Mouse (Mus musculus) hindbrain, embryonic 14.5 days (tissue): ENCODE data around the gene Snd1. TPM values are rescaled to one million over a fixed set of nuclear protein-coding genes. Genes with fewer than 3 reads are reported as not detected.
"Not testable (repeated sequence)": the region's sequence is repeated elsewhere in the genome, so short reads cannot be mapped to it uniquely, and the experiment has no call there.

Experiments used
- ATAC-seq: fragments of 200-750 bp; cut with Nextera tagmentation; 2 replicates; pipeline ENCODE4 v1.8.0; 2017; ENCODE audit warnings: moderate number of reproducible peaks, mild to moderate bottlenecking, moderate TSS enrichment, moderate library complexity; ENCODE audit not compliant: low FRiP score
- DNase-seq: peaks from one replicate; pipeline ENCODE4 v3.0.0-alpha.2; 2015; ENCODE audit warnings: low spot score
- H3K27ac ChIP-seq: fragments of 300-500 bp; sonication (generic); 2 replicates; pipeline ENCODE4 v1.5.1; 2014; ENCODE audit warnings: mild to moderate bottlenecking, moderate library complexity
- H3K27me3 ChIP-seq: fragments of 300-500 bp; sonication (generic); 2 replicates; pipeline ENCODE4 v1.6.1; 2014; ENCODE audit warnings: mild to moderate bottlenecking, low read length, mixed read lengths; ENCODE audit not compliant: control insufficient read depth, insufficient read depth
- H3K36me3 ChIP-seq: fragments of 300-500 bp; sonication (generic); replicated peaks from 2 replicates; pipeline ENCODE4 v1.6.1; 2014; ENCODE audit not compliant: control insufficient read depth, insufficient read depth
- H3K4me1 ChIP-seq: fragments of 300-500 bp; sonication (generic); replicated peaks from 2 replicates; pipeline ENCODE4 v1.6.1; 2014; ENCODE audit warnings: antibody characterized with exemption, low read length, mixed read lengths; ENCODE audit not compliant: control insufficient read depth, insufficient read depth
- H3K4me2 ChIP-seq: fragments of 300-500 bp; sonication (generic); replicated peaks from 2 replicates; pipeline ENCODE4 v1.6.1; 2014; ENCODE audit warnings: mild to moderate bottlenecking, moderate library complexity
- H3K4me3 ChIP-seq: fragments of 300-500 bp; sonication (generic); replicated peaks from 2 replicates; pipeline ENCODE4 v1.5.1; 2014; ENCODE audit warnings: mild to moderate bottlenecking, low read length
- H3K9ac ChIP-seq: fragments of 300-500 bp; sonication (generic); 2 replicates; pipeline ENCODE4 v1.6.1; 2014
- H3K9me3 ChIP-seq: fragments of 300-500 bp; sonication (generic); 2 replicates; pipeline ENCODE4 v1.6.1; 2016; ENCODE audit warnings: low read length; ENCODE audit not compliant: control insufficient read depth
- WGBS: fragments of 180-500 bp; shearing (Covaris S2); extraction: QIAGEN DNeasy Blood & Tissue Kit; methylation state at CpG from one replicate; pipeline ENCODE4 v1.1.7; 2014; 5-methylcytosine and 5-hydroxymethylcytosine counted together
- polyA plus RNA-seq: library from polyadenylated mRNA; unstranded; fragments of >200 nt; fragmentation: Nextera tagmentation; extraction: Ambion mirVana; gene quantifications from 2 replicates; pipeline ENCODE4 v1.2.1, GENCODE M21; 2014

Snd1 gene
- polyA plus RNA-seq, 1 experiment from 2014 or later: 79.1 TPM

DNA sequence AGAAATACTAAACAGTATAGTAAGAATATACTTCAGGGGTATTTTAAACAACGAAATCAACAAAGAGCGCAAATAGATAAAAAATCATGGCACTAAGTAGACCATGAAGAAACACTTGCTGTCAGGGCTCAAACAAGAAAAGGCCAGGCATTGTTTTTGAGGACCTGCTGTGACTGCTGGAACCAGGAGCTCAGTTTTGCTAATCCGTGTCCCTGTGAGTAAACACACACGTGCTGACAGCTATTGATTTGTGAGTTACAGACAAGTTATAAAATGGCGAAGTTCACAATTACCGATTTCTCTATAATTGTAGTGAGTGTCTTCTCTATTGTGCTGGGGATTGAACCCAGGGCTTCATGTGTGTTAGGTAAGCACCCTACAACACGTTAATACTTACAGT, 27.6 kb downstream of the Snd1 start:
- Histone ChIP-seq H3K9me3 (no peaks in the 10 kb centered on the region), H3K4me1 (no peaks in the 10 kb centered on the region), H3K27me3 (no peaks in the 10 kb centered on the region), H3K4me3 (no peak overlapping the region), H3K36me3 (0 out of 2 replicates have a peak, but pooled peaks cover 3% of the 10 kb centered on the region), H3K4me2 (no peak overlapping the region), H3K27ac (no peak overlapping the region), H3K9ac (no peak overlapping the region)
- WGBS: 88% methylated on average over 7 of the region's 7 CpGs
- DNase-seq (no peak), ATAC-seq (no peak)

DNA sequence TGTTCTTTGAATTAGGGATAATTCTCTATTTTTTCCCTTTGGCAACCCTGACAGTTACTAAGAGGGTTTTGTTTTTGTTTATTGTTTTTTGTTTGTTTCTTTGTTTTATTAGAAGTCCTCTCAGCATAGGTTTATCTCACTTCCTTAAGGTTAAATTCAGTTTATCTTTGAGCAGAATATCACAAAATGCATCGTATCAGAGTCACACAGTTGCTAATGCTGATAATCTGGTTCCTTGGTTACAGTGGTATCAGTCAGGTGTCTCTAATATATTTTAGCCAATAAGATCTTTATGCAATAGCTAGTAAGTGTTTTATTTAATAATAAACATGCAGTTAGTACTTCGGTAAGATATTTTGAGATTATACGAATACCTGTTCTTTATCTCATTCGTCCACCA, 28.2 kb downstream of the Snd1 start:
- Histone ChIP-seq H3K9ac (no peak overlapping the region), H3K27me3 (no peaks in the 10 kb centered on the region), H3K4me3 (no peak overlapping the region), H3K9me3 (no peaks in the 10 kb centered on the region), H3K36me3 (0 out of 2 replicates have a peak, but pooled peaks cover 3% of the 10 kb centered on the region), H3K4me2 (no peak overlapping the region), H3K4me1 (no peaks in the 10 kb centered on the region), H3K27ac (no peak overlapping the region)
- ATAC-seq (no peak), DNase-seq (no peak)
- WGBS: 96% methylated on average over 4 of the region's 4 CpGs

DNA sequence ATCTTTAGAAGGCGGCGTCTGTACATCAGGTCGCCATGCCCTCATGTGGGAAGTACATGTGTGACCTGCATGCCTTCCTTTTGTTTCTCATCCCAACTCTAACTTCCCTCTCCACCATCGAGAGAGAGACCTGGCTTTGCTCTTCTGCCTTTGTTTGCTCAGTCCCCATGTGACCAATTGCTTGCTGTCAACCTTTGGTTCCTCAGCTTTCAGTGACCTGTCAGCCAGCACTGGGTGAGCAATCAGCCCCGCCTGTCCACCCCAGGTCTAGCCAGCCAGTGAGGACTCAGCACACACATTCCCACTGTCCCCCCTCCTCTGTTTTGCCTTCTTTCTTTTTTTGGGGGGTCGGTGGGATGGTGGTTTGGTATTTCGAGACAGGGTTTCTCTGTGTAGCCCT, 29.7 kb downstream of the Snd1 start:
- Histone ChIP-seq H3K4me1 (no peaks in the 10 kb centered on the region), H3K27me3 (no peaks in the 10 kb centered on the region), H3K4me3 (no peak overlapping the region), H3K4me2 (no peak overlapping the region), H3K9ac (no peak overlapping the region), H3K36me3 (0 out of 2 replicates have a peak, but pooled peaks cover 3% of the 10 kb centered on the region), H3K27ac (no peak overlapping the region), H3K9me3 (no peaks in the 10 kb centered on the region)
- 93% methylated on average over 7 of the region's 7 CpGs for WGBS
- no peak for DNase-seq
- ATAC-seq: no peak

DNA sequence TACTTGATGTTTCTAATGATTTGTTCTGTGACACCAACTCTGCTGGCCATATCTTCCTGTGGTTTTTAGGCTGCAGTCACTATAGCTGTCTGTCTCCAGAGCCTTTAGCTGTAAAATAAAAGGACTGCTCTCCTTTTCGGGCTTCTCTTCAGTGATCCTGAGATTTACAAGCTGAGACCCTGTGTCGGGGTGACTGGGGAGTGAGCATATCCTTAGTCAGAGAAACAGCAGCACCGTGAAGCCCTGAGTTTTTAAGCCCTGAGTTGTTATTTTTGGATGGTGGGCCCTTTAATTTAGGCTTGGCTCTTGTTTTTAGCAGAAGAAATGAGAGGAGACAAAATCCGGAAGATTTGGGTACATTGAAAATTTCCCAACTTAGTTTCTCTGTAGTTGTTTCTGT, 32.8 kb downstream of the Snd1 start:
- no peaks in the 10 kb centered on the region for H3K4me1 ChIP-seq
- no peak overlapping the region for H3K4me3 ChIP-seq
- H3K27ac ChIP-seq: no peak overlapping the region
- DNase-seq: no peak
- H3K36me3 ChIP-seq: peaks cover under 1% of the 10 kb centered on the region; the same call in 1 of the 2 replicates
- H3K27me3 ChIP-seq: no peaks in the 10 kb centered on the region
- 84% methylated on average over 4 of the region's 4 CpGs for WGBS
- no peak overlapping the region for H3K4me2 ChIP-seq
- H3K9ac ChIP-seq: no peak overlapping the region
- H3K9me3 ChIP-seq: no peaks in the 10 kb centered on the region
- ATAC-seq: no peak

DNA sequence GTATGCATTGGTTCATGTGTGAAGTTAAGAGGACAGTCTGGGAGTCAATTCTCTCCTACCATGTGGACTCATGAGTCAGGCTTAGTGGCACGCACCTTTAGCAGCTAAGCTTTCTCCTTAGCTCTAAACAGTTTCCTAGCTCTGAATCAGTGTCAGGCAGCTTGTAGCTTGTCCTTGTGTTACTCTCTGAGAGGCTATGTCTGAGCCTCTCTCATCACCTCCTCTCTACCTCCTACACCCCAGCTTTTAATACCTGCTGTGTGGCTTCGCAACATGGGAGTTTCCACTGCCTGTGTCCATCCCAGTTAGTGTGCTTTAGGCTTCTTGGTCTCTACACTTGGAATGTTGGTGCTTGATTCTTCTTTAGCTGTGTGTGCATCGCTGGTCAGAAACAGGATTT, 39.3 kb downstream of the Snd1 start:
- peaks cover 28% of the 10 kb centered on the region for H3K36me3 ChIP-seq
- no peaks in the 10 kb centered on the region for H3K4me1 ChIP-seq
- WGBS: 98% methylated on average over 3 of the region's 3 CpGs
- H3K4me2 ChIP-seq: no peak overlapping the region
- no peaks in the 10 kb centered on the region for H3K27me3 ChIP-seq
- no peak overlapping the region for H3K4me3 ChIP-seq
- no peaks in the 10 kb centered on the region for H3K9me3 ChIP-seq
- ATAC-seq (no peak), DNase-seq (no peak)
- H3K9ac ChIP-seq: no peak overlapping the region
- no peak overlapping the region for H3K27ac ChIP-seq

DNA sequence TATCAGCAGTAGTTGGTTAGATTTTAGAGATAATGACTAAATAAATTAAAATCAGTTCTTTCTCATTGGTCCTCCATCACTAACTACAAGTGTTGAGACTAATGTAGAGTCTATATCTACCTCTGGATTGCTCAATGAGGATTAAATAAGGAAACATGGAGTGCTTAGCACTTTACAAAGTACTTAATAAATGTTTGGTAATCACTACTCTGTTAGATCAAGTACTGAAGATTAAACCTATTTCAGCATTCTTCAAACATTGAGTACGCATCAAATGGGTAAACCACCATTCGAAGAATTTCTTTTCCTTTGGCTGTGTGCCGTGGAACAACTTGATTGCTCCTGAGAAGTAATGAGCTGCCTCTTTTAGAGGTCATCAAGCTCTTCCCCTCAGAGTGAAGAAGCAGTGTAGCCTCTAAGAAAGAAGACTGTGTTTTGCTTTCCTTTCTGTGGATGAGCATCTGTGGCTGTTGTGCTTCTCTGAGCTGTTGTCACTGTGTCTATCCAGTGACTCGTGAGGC, 40.0 kb downstream of the Snd1 start:
- no peak for ATAC-seq
- no peak overlapping the region for H3K4me2 ChIP-seq
- 98% methylated on average over 4 of the region's 4 CpGs for WGBS
- H3K4me1 ChIP-seq: no peaks in the 10 kb centered on the region
- H3K4me3 ChIP-seq: no peak overlapping the region
- no peaks in the 10 kb centered on the region for H3K27me3 ChIP-seq
- H3K9ac ChIP-seq: no peak overlapping the region
- no peaks in the 10 kb centered on the region for H3K9me3 ChIP-seq
- no peak overlapping the region for H3K27ac ChIP-seq
- H3K36me3 ChIP-seq: peaks cover 32% of the 10 kb centered on the region
- DNase-seq: no peak

DNA sequence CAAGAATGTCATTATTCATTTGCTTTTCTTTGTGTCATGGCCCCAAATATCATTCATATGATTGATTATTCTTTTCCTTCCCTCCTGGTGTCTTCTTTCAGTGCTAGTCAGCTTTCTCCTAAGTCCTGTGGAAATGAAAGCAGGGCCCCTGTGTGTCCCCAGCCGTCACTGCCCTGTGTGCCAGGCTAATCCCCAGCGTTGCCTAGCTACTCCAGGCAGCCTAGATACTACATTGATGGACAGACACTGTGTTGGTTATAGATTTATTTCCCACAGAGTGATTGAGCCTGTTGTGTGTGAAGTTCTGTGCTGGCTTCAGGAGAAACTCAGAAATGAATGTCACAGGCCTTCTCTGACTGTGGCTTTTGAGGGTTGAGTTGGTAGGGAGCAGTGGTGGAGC, 41.7 kb downstream of the Snd1 start:
- DNase-seq: no peak
- H3K27ac ChIP-seq: no peak overlapping the region

DNA sequence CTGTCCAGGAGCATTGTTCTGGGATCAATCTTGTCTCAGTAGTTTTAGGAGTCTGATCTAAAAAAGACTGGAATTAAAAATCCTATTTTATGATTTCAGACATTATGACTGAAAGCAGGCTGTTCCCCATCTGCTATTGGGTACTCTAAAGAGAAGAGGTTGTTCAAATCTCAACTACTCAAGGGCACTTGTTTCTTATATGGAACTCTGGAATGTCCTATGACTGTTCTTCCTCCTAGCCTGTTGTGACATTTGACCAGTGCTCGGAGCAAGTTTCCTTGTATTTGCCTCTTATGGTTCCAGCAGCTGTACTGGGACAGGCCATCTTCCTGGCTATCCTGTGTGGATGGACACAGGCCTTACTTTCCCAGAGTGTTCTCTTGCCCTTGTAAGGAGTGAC, 42.1 kb downstream of the Snd1 start:
- H3K9me3 ChIP-seq: no peaks in the 10 kb centered on the region
- H3K4me1 ChIP-seq: no peaks in the 10 kb centered on the region
- no peak overlapping the region for H3K9ac ChIP-seq
- ATAC-seq: no peak
- H3K27ac ChIP-seq: no peak overlapping the region
- H3K27me3 ChIP-seq: no peaks in the 10 kb centered on the region
- no peak overlapping the region for H3K4me3 ChIP-seq
- H3K4me2 ChIP-seq: no peak overlapping the region
- no peak for DNase-seq
- peaks cover 43% of the 10 kb centered on the region for H3K36me3 ChIP-seq
- 96% methylated on average over 1 of the region's 1 CpGs for WGBS

More for the DNA sequence above, 41.7 kb downstream of the Snd1 start:
- 50% methylated on average over 2 of the region's 2 CpGs for WGBS
- Histone ChIP-seq H3K9ac (no peak overlapping the region), H3K4me2 (no peak overlapping the region), H3K9me3 (no peaks in the 10 kb centered on the region), H3K27me3 (no peaks in the 10 kb centered on the region), H3K4me1 (no peaks in the 10 kb centered on the region), H3K36me3 (peaks cover 41% of the 10 kb centered on the region), H3K4me3 (no peak overlapping the region)
- ATAC-seq: no peak; the same call in 1 of the 2 replicates

DNA sequence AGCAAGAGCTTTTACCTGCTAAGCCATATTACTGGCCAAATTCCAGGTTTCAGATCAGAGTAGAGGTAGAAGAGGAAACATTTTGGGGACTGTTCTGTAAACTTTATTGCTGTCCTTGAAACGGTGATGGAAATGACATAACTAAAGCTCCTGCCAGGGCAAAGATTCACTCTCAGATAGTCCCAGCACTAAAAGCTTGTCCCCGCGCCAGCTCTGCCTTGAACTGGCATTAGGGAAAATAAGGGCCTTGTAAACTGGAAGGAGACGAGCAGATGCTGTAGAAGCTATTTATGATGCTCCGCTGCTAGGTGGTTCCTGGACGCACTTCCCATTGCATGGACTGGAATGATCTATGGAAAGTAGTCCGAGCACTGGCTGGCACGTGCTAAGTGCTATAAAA, 44.5 kb downstream of the Snd1 start:
- WGBS: 93% methylated on average over 8 of the region's 8 CpGs

DNA sequence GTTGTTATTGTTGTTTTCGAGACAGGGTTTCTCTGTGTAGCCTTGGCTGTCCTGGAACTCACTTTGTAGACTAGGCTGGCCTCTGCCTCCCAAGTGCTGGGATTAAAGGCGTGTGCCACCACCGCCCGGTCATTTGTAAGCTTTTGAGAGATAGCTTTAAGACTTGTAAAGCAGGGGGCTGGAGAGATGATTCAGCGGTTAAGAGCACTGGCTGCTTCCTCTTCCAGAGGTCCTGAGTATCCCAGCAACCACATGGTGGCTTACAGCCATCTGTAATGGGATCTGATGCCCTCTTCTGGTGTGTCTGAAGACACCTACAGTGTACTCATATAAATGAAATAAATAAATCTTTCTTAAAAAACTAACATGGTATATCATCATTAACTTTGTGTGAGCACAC, 45.8 kb downstream of the Snd1 start:
- ATAC-seq, H3K27me3 ChIP-seq, H3K9me3 ChIP-seq, H3K9ac ChIP-seq, H3K27ac ChIP-seq, H3K4me1 ChIP-seq, H3K4me2 ChIP-seq, DNase-seq, H3K4me3 ChIP-seq: not testable (repeated sequence)
- 88% methylated on average over 5 of the region's 5 CpGs for WGBS
- H3K36me3 ChIP-seq: peaks cover 36% of the 10 kb centered on the region

More for the DNA sequence above, 44.5 kb downstream of the Snd1 start:
- ATAC-seq (no peak), DNase-seq (no peak)
- Histone ChIP-seq H3K36me3 (peaks cover 43% of the 10 kb centered on the region), H3K9ac (no peak overlapping the region), H3K4me2 (no peak overlapping the region), H3K9me3 (no peaks in the 10 kb centered on the region), H3K4me3 (no peak overlapping the region), H3K4me1 (no peaks in the 10 kb centered on the region), H3K27me3 (no peaks in the 10 kb centered on the region), H3K27ac (no peak overlapping the region)
